Mouse (Mus musculus): Measurements from ENCODE around the gene Cttnbp2. TPM values are rescaled to one million over a fixed set of nuclear protein-coding genes. Genes with fewer than 3 reads are reported as not detected.

The Cttnbp2 gene
- polyA plus RNA-seq, 1 experiment from 2014 or later: 37.9 TPM

DNA sequence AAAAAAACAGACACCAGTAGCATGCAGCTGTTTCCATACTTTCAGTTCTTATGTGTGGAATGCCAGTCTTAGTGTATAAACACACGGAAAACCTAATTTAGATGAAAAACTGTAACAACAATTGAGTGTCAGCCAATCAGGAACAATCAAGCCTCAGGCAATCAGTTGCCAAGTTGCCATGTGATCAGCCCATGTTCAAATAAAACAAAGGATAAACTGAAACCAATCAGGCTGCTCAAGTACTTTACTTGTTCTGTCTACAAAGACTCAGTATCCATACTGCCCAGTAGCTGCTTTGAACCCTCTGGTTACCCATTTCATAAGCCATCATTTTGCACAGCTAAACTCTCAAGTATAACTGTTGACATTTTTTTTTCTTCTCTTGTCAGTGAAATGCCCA lies 21.7 kb downstream of the Cttnbp2 start:
- ATAC-seq (ENCODE audit: low FRiP score, low read depth): no peak
- Histone ChIP-seq H3K9me3 (no peaks in the 10 kb centered on the region), H3K27me3 (replicated peaks) (no peaks in the 10 kb centered on the region), H3K4me1 (no peaks in the 10 kb centered on the region), H3K4me3 (no peak overlapping the region), H3K36me3 (peaks cover 3% of the 10 kb centered on the region; the same call in 1 of the 2 replicates), H3K4me2 (replicated peaks) (no peak overlapping the region), H3K9ac (no peak overlapping the region), H3K27ac (no peak overlapping the region)
- 83% methylated on average over 1 of the region's 1 CpGs for WGBS

DNA sequence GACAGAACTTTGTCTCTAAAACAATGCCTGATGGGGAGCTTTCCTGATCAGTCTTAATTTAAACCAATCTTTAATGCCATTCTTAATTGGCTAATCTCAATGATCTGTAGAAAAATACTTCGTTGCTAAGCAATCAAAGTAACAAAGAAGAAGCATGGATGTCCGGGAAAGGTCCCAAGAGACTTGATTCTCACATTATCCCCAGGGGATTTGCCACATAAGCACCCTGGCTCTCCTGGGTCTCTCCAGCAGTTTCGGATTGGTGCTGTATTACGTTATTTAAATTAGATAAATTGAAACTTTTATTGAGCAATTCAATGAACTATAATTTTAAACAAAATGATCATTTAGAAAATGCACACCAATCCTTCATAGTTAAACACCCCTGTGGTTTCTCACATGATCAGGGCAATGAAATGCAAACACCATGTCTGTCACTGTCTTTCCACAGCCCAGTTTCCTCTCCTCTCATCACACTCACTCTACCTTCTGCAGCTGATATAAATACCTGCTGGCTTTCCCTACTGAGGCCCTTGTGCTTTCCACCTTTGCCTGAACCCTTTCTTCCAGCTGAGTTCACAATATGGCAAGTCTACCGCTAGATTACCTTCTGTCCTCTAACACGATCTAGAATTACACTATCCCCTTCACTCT lies 22.3 kb downstream of the Cttnbp2 start:
- no peak overlapping the region for H3K9ac ChIP-seq
- no peak overlapping the region for H3K27ac ChIP-seq
- WGBS: 66% methylated on average over 6 of the region's 6 CpGs
- H3K4me3 ChIP-seq: no peak overlapping the region
- no peak for ATAC-seq (ENCODE audit: low FRiP score, low read depth)
- H3K36me3 ChIP-seq: peaks cover 3% of the 10 kb centered on the region; the same call in 1 of the 2 replicates
- H3K9me3 ChIP-seq: no peaks in the 10 kb centered on the region
- no peaks in the 10 kb centered on the region for H3K4me1 ChIP-seq
- H3K4me2 ChIP-seq (replicated peaks): no peak overlapping the region
- no peaks in the 10 kb centered on the region for H3K27me3 ChIP-seq (replicated peaks)

DNA sequence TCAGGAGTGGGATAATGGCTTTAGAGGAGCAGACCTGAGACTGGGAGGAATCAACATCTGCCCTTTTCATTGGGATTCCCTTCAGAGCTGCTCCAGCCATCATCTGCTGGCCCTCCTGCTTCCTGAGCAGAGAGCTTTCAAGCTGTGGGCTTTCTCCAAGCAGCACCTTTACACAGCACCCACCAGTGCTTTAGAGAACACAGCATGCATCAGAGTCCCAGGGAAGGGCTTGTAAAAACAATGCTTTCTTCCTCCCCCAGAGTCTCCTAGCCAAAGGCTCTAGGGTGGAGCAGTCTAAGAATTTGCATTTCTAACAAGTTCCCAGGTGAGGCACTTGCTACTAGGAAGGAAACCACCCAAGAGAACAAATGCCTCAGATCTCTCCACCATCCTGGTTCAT lies 29.6 kb downstream of the Cttnbp2 start:
- Histone ChIP-seq H3K4me1 (no peaks in the 10 kb centered on the region), H3K4me3 (no peak overlapping the region), H3K9ac (no peak overlapping the region), H3K4me2 (replicated peaks) (no peak overlapping the region), H3K27ac (no peak overlapping the region), H3K27me3 (replicated peaks) (no peaks in the 10 kb centered on the region), H3K36me3 (no peaks in the 10 kb centered on the region; the same call in 1 of the 2 replicates), H3K9me3 (no peaks in the 10 kb centered on the region)
- ATAC-seq (ENCODE audit: low FRiP score, low read depth): no peak

DNA sequence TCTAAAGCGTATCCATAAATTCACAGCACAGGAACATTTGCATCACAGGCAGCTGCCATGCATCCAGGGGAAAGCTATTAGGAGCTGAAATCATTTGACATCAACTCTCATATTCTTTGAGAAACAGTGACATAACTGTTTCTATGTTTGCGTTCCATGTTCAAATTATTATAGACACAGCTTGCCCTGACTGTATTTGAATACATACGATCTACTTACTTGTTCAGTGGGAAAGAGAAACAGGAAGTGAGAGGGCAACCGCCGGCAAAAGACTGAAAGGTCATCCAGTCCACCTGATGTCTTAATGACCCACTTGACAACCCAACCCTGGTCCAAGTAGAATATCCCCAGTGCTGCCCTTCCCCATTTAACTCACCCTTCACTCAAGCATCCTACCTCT lies 30.6 kb downstream of the Cttnbp2 start:
- no peak overlapping the region for H3K4me3 ChIP-seq
- H3K36me3 ChIP-seq: no peaks in the 10 kb centered on the region; the same call in 1 of the 2 replicates
- ATAC-seq (ENCODE audit: low FRiP score, low read depth): no peak
- no peaks in the 10 kb centered on the region for H3K9me3 ChIP-seq
- H3K9ac ChIP-seq: no peak overlapping the region
- H3K27me3 ChIP-seq (replicated peaks): no peaks in the 10 kb centered on the region
- no peak overlapping the region for H3K27ac ChIP-seq
- no peaks in the 10 kb centered on the region for H3K4me1 ChIP-seq
- 91% methylated on average over 5 of the region's 5 CpGs for WGBS
- H3K4me2 ChIP-seq (replicated peaks): no peak overlapping the region

DNA sequence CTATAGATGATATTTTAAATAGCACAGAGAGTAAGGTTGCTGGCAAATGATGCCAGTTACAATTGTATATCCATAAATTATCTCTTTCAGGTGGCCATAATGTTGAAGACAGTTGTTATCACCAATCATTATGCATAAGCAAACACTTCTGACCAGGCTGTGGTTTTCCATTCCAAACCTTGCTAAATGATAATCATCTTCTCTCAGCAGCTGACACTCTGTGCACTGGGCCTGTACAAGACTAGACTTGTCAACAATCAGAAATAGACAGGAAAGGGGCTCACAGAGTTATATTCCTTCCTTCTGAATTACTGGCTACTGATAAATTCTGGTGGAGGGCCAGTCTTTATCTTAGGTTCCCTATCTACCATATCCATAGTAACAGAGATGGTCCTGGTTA lies 32.1 kb downstream of the Cttnbp2 start:
- Histone ChIP-seq H3K27ac (no peak overlapping the region), H3K9ac (no peak overlapping the region), H3K4me3 (no peak overlapping the region), H3K9me3 (no peaks in the 10 kb centered on the region), H3K27me3 (replicated peaks) (no peaks in the 10 kb centered on the region), H3K36me3 (no peaks in the 10 kb centered on the region; the same call in 1 of the 2 replicates), H3K4me1 (no peaks in the 10 kb centered on the region), H3K4me2 (replicated peaks) (no peak overlapping the region)
- no peak for ATAC-seq (ENCODE audit: low FRiP score, low read depth)

DNA sequence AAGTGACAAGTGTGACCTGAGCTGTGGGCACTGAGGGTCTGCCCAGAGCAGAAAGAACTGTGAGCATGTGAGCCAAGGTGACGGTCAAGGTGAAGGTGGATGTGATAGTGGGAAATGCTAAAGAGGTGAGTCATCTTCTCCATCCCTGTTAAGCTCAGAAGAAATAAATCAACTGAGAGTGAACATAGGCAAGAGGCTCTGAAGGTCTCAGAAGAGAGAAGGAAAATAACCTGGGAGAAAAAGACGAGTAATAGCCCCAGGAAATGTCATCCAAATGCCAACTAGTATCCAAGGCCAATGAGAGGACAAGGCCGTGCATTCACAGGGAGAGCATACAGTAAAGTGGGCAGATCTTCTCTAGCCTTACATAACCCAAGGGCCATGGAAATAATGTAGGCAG lies 32.9 kb downstream of the Cttnbp2 start:
- Histone ChIP-seq H3K9ac (no peak overlapping the region), H3K4me1 (no peaks in the 10 kb centered on the region), H3K9me3 (no peaks in the 10 kb centered on the region), H3K4me3 (no peak overlapping the region), H3K27me3 (replicated peaks) (no peaks in the 10 kb centered on the region), H3K27ac (no peak overlapping the region), H3K36me3 (no peaks in the 10 kb centered on the region; the same call in 1 of the 2 replicates), H3K4me2 (replicated peaks) (no peak overlapping the region)
- 87% methylated on average over 3 of the region's 3 CpGs for WGBS
- ATAC-seq (ENCODE audit: low FRiP score, low read depth): no peak

DNA sequence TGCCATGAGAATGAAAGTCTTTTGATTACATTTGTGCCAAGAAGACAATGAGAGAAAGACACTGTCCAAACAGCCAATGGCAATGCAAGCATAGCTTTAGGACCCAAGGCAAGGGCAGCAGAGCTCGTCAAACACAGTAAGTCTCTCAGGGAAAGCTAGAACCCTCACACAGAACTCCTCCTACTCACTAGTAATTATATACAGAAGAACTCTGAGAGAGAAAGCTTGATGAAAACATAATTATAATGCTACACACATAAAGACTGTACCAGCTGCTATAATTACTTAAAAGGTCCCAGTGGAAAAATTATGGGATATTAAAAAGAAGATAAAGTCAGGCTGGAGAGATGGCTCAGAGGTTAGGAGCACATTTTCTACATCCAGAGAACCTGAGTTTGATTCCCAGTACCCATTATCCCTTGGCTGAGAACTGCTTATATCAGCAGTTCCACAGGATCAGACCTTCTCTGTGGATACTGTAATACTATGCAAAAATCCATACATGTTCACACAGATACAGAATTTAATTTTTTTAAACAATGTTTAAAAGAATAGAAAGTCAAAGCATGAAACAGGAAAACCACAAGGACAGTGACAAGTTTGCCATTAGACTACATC lies 37.2 kb downstream of the Cttnbp2 start:
- Histone ChIP-seq H3K4me2 (replicated peaks) (no peak overlapping the region), H3K4me1 (no peaks in the 10 kb centered on the region), H3K4me3 (no peak overlapping the region), H3K36me3 (no peaks in the 10 kb centered on the region), H3K27ac (no peak overlapping the region), H3K27me3 (replicated peaks) (no peaks in the 10 kb centered on the region), H3K9me3 (no peaks in the 10 kb centered on the region), H3K9ac (no peak overlapping the region)
- no peak for ATAC-seq (ENCODE audit: low FRiP score, low read depth)
- WGBS: 29% methylated on average over 1 of the region's 1 CpGs

DNA sequence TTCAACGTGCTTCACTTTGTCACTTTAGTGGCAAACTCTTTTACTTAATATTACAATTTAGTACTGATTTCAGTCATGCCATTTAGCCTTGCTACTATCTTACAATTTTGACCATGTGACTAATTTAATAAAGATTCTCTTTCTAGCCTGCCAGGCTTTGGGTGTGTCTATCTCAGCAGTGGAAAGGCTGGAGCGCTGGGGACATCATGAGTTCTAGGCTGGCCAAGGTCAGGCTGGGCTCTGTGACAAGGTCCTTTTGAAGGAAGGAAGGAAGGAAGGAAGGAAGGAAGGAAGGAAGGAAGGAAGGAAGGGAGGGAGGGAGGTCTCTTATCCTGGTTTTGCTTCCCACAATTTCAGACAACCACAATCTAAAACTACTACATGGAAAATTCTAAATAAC lies 39.7 kb downstream of the Cttnbp2 start:
- Histone ChIP-seq H3K4me2 (replicated peaks) (no peak overlapping the region), H3K4me1 (no peaks in the 10 kb centered on the region), H3K4me3 (no peak overlapping the region), H3K9ac (no peak overlapping the region), H3K27ac (no peak overlapping the region), H3K36me3 (no peaks in the 10 kb centered on the region), H3K9me3 (no peaks in the 10 kb centered on the region), H3K27me3 (replicated peaks) (no peaks in the 10 kb centered on the region)
- ATAC-seq (ENCODE audit: low FRiP score, low read depth): no peak
- WGBS: 86% methylated on average over 2 of the region's 2 CpGs

DNA sequence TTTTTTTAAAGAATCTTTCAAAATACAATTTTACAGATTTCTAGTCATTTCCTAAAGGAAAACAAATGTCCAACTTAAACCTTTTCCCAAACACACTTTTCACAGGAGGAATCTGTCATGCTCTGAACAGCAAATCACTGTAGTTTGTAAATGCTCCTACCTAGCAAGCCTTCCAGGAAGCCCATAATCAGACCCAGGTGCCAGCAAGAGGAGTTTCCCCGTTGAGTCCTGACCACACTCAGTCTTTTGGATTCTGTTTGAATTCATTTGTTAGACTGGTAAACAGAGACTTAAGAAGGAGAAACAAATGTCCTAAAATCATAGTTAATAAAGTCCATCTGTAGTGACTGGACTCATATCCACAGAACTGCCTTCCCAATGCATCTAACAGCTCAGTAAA lies 40.1 kb downstream of the Cttnbp2 start:
- no peaks in the 10 kb centered on the region for H3K36me3 ChIP-seq
- H3K4me1 ChIP-seq: no peaks in the 10 kb centered on the region
- H3K9me3 ChIP-seq: no peaks in the 10 kb centered on the region
- ATAC-seq (ENCODE audit: low FRiP score, low read depth): no peak
- no peak overlapping the region for H3K27ac ChIP-seq
- 76% methylated on average over 1 of the region's 1 CpGs for WGBS
- no peak overlapping the region for H3K4me2 ChIP-seq (replicated peaks)
- no peaks in the 10 kb centered on the region for H3K27me3 ChIP-seq (replicated peaks)
- no peak overlapping the region for H3K4me3 ChIP-seq
- no peak overlapping the region for H3K9ac ChIP-seq

DNA sequence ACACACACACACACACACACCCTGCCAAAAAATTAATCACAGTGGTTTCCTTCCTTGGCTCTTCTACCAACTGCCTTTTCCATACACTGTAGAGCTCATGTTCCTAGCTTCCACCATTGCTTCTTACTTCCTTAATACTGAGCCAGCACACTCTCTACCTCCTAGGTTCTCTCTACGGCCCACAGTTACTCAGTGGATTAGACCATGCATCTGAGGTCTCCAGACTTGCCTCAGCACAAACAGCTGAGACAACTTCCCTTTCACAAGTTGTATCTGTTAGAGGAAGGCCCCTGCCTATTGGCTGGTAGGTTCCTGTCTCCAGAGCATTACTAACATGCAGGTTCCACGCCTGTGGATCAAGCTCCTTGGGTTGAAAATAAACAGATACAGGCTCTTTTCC lies 45.4 kb downstream of the Cttnbp2 start:
- no peak for ATAC-seq (ENCODE audit: low FRiP score, low read depth)
- H3K9ac ChIP-seq: no peak overlapping the region
- 67% methylated on average over 2 of the region's 2 CpGs for whole genome bisulfite sequencing

DNA sequence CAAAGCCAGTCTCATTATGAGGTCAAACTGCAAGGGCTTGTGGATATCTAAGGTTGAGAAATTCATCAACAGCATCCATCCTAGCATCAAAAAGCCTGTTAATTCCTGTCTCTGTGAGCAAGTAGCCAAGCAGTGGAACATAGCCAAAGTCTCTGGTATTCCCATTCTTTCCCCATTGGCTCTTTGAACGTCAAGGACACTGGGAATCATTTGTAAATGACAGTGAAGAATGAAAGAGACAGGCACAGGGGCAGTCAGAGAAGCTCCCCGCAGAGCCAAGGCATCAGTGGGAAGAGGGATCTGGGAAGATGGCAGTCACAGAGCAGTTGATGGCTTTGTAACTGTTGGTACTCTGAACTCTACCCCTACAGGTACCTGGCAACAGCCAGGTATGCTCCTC lies 46.9 kb downstream of the Cttnbp2 start:
- 0 out of 2 replicates have a peak, but pooled peaks cover 5% of the 10 kb centered on the region for H3K4me1 ChIP-seq
- H3K9me3 ChIP-seq: no peaks in the 10 kb centered on the region
- no peaks in the 10 kb centered on the region for H3K36me3 ChIP-seq
- no peak overlapping the region for H3K4me2 ChIP-seq (replicated peaks)
- no peaks in the 10 kb centered on the region for H3K27me3 ChIP-seq (replicated peaks)
- ATAC-seq (ENCODE audit: low FRiP score, low read depth): no peak
- H3K9ac ChIP-seq: no peak overlapping the region
- no peak overlapping the region for H3K4me3 ChIP-seq
- no peak overlapping the region for H3K27ac ChIP-seq
- 37% methylated on average over 2 of the region's 2 CpGs for WGBS

More for the DNA sequence above, 45.4 kb downstream of the Cttnbp2 start:
- no peaks in the 10 kb centered on the region for H3K27me3 ChIP-seq (replicated peaks)
- H3K4me3 ChIP-seq: no peak overlapping the region
- H3K4me2 ChIP-seq (replicated peaks): no peak overlapping the region
- H3K36me3 ChIP-seq: no peaks in the 10 kb centered on the region
- no peaks in the 10 kb centered on the region for H3K9me3 ChIP-seq
- 0 out of 2 replicates have a peak, but pooled peaks cover 5% of the 10 kb centered on the region for H3K4me1 ChIP-seq
- H3K27ac ChIP-seq: no peak overlapping the region

DNA sequence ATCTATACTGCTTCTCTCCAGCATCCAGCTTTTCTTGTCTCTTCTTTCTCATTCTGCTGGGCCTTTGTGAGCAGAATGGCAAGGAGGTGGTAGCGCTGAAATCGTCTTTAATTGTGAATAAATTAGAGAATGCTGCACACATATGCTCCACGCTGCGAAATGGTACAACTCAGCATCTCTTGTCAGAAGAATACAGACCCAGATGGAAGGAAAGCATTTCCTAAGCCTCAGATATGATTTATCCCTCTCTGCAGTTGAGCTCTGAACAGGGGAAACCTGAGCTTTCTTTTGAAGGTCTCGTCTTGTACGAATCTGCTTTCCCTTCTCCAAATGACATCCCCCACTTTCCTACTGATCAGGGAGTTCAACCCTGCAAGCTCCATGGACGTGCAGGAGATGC lies 48.4 kb downstream of the Cttnbp2 start:
- no peak for ATAC-seq (ENCODE audit: low FRiP score, low read depth)
- 0 out of 2 replicates have a peak, but pooled peaks cover 5% of the 10 kb centered on the region for H3K4me1 ChIP-seq
- H3K36me3 ChIP-seq: no peaks in the 10 kb centered on the region
- H3K4me3 ChIP-seq: no peak overlapping the region
- H3K4me2 ChIP-seq (replicated peaks): no peak overlapping the region
- no peaks in the 10 kb centered on the region for H3K27me3 ChIP-seq (replicated peaks)
- WGBS: 75% methylated on average over 7 of the region's 7 CpGs
- H3K9me3 ChIP-seq: no peaks in the 10 kb centered on the region
- no peak overlapping the region for H3K27ac ChIP-seq
- no peak overlapping the region for H3K9ac ChIP-seq

DNA sequence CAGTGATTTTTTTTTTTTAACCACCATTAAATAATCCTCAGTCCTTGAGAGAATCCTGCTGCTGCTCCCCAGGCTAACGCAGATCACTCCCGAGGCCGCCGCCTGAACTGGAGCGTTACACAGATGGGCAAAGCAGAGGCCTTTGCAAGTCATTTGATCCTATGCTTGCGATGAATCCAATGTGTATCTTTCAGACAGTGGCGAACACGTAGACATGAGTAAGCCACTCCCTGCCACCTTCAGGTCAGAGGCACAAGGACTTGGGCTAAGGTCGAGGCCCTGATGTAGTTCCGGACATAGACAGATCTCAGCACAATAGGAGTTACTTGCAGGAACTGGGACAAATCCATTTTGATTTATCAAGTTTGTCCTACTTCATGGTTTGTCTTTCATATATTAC lies 49.0 kb downstream of the Cttnbp2 start:
- Histone ChIP-seq H3K9me3 (no peaks in the 10 kb centered on the region), H3K27ac (no peak overlapping the region), H3K36me3 (no peaks in the 10 kb centered on the region), H3K4me1 (0 out of 2 replicates have a peak, but pooled peaks cover 5% of the 10 kb centered on the region), H3K9ac (no peak overlapping the region), H3K4me2 (replicated peaks) (no peak overlapping the region), H3K27me3 (replicated peaks) (no peaks in the 10 kb centered on the region), H3K4me3 (no peak overlapping the region)
- 67% methylated on average over 10 of the region's 10 CpGs for WGBS
- no peak for ATAC-seq (ENCODE audit: low FRiP score, low read depth)

Measured in neural tube, embryonic 12.5 days (tissue).